Mouse (Mus musculus) embryonic fibroblast, embryonic 13.5 days (primary cell): ENCODE measurements around the gene Nabp1.

Experiments
- CTCF ChIP-seq: IDR thresholded peaks from 2 replicates; pipeline ENCODE4 v1.5.1; 2011; ENCODE audit warnings: mild to moderate bottlenecking, control low read depth, low read length, moderate library complexity, borderline replicate concordance; ENCODE audit not compliant: insufficient read depth
- POLR2A ChIP-seq: IDR thresholded peaks from 2 replicates; pipeline ENCODE4 v1.6.1; 2011; ENCODE audit warnings: low read depth, mild to moderate bottlenecking, control low read depth, low read length, moderate library complexity

DNA sequence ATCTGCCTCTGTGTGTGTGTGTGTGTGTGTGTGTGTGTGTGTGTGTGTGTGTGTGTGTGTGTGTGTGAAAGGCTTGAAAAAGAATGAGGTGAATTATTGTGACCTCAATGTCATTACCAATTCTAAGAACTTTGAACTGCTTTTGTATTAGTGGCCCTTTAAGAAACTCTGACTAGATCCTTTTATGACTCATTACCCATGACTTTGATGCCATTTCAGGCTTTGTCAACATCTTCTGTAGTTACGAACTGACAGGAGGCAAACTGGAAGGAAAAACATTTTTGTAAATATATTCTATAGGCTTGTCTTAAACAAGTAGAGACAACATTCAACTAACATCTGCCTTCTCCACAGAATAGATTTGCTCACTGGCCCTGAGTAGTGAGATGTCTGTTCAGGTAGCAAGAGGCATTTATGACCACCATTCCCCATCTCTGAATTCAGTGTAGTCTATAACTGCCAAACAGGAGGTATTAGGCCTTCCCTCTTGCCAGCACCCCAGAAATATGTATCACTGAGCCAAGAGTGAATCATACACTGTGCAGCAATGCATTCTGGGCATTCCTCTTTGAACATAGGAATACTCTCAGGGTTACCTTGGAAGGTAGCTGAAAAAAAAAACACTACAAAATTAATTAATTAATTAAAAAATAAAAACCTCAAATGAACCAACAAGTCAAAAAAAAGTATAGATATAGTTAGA is 47.5 kb upstream of the Nabp1 start:
- TF ChIP-seq POLR2A (no peak), CTCF (no peak)
